Mouse (Mus musculus) myocyte (in vitro differentiated cells): ENCODE results near the gene Tenm4.

Source experiments
- E2F4 ChIP-seq: IDR thresholded peaks from one replicate; pipeline ENCODE4 v1.6.1; 2011; ENCODE audit warnings: mild to moderate bottlenecking, control low read depth, moderate library complexity; ENCODE audit not compliant: insufficient read depth
- POLR2A ChIP-seq: IDR thresholded peaks from one replicate; pipeline ENCODE4 v1.6.1; 2011; ENCODE audit warnings: low read depth, mild to moderate bottlenecking, control low read depth, moderate library complexity; ENCODE audit not compliant: insufficient read length
- POLR2AphosphoS2 ChIP-seq: IDR thresholded peaks from one replicate; pipeline ENCODE4 v1.6.1; 2011; ENCODE audit warnings: low read depth, control low read depth; ENCODE audit not compliant: insufficient read length
- TCF12 ChIP-seq: IDR thresholded peaks from one replicate; pipeline ENCODE4 v1.6.1; 2011; ENCODE audit warnings: mild to moderate bottlenecking, control low read depth; ENCODE audit not compliant: poor library complexity, insufficient read depth, severe bottlenecking
- TCF3 ChIP-seq: IDR thresholded peaks from one replicate; pipeline ENCODE4 v1.6.1; 2011; ENCODE audit warnings: low read depth, control low read depth; ENCODE audit not compliant: insufficient read length
- USF1 ChIP-seq: IDR thresholded peaks from one replicate; pipeline ENCODE4 v1.6.1; 2011; ENCODE audit warnings: low read depth, mild to moderate bottlenecking, control low read depth, moderate library complexity

- TF ChIP-seq E2F4 (no peak), TCF3 (no peak), TCF12 (no peak), POLR2A (no peak), USF1 (no peak), POLR2AphosphoS2 (no peak)
Measured at GRCm38 (mm10) chr7:96220647-96221046, 49.6 kb downstream of the Tenm4 start.
